Mouse (Mus musculus) olfactory bulb, adult 2 months (tissue): Measurements from ENCODE around the gene Egf. TPM values are rescaled to one million over a fixed set of nuclear protein-coding genes. Genes with fewer than 3 reads are reported as not detected.

Source experiments
- H3K27ac ChIP-seq: fragments of 200-500 bp; 2 replicates; pipeline ENCODE4 v1.5.1; 2012; ENCODE audit warnings: low read depth, low read length; ENCODE audit not compliant: insufficient read depth
- H3K4me1 ChIP-seq: fragments of 200-500 bp; 2 replicates; pipeline ENCODE4 v1.6.1; 2012; ENCODE audit warnings: low read length; ENCODE audit not compliant: control insufficient read depth, insufficient read depth
- H3K4me3 ChIP-seq: fragments of 200-500 bp; 2 replicates; pipeline ENCODE4 v1.5.1; 2012; ENCODE audit warnings: mild to moderate bottlenecking, low read depth, low read length, moderate library complexity; ENCODE audit not compliant: insufficient read depth
- CTCF ChIP-seq: fragments of 200-500 bp; IDR thresholded peaks from 2 replicates; pipeline ENCODE4 v1.5.1; 2012; ENCODE audit warnings: low read depth, mild to moderate bottlenecking, low read length, moderate library complexity; ENCODE audit not compliant: insufficient read depth
- POLR2A ChIP-seq: fragments of 200-500 bp; IDR thresholded peaks from 2 replicates; pipeline ENCODE4 v1.6.1; 2012; ENCODE audit warnings: mild to moderate bottlenecking, low read depth, low read length, moderate library complexity; ENCODE audit not compliant: insufficient read depth
- WGBS: fragments of 180-500 bp; shearing (Covaris S2); methylation state at CpG from one replicate; pipeline ENCODE4 v1.1.7; 2018; 5-methylcytosine and 5-hydroxymethylcytosine counted together
- polyA plus RNA-seq: library from polyadenylated mRNA; stranded (reverse); fragments of >200 nt; gene quantifications from 2 replicates; pipeline ENCODE4 v1.2.4, GENCODE M21; 2012; ENCODE audit warnings: low replicate concordance; ENCODE audit not compliant: missing spikeins, insufficient read depth, insufficient read length

Gene Egf
- polyA plus RNA-seq, 1 experiment: not detected

- WGBS: 95% methylated on average over 4 of the region's 4 CpGs
- H3K27ac ChIP-seq: no peak overlapping the region
- no peaks in the 10 kb centered on the region; the same call in 1 of the 2 replicates for H3K4me1 ChIP-seq
- no peak overlapping the region for H3K4me3 ChIP-seq
- no peak for TF ChIP-seq CTCF
- TF ChIP-seq POLR2A: no peak
These were observed 61.5 kb downstream of the Egf start for GRCm38 (mm10) chr3:129693581-129693980.

GRCm38 (mm10) chr3:129692816-129693215, 62.3 kb downstream of the Egf start:
- Histone ChIP-seq H3K4me1 (no peaks in the 10 kb centered on the region; the same call in 1 of the 2 replicates), H3K27ac (no peak overlapping the region), H3K4me3 (no peak overlapping the region)
- 64% methylated on average over 16 of the region's 16 CpGs for WGBS
- TF ChIP-seq POLR2A: no peak
- TF ChIP-seq CTCF: no peak

GRCm38 (mm10) chr3:129687429-129687828, 67.7 kb downstream of the Egf start:
- WGBS: 71% methylated on average over 5 of the region's 5 CpGs
- TF ChIP-seq POLR2A: no peak
- TF ChIP-seq CTCF: no peak
- Histone ChIP-seq H3K27ac (no peak overlapping the region), H3K4me1 (no peaks in the 10 kb centered on the region), H3K4me3 (no peak overlapping the region)

- H3K4me1 ChIP-seq: no peaks in the 10 kb centered on the region
- WGBS: 54% methylated on average over 8 of the region's 8 CpGs
- TF ChIP-seq CTCF: no peak
- TF ChIP-seq POLR2A: no peak
- no peak overlapping the region for H3K27ac ChIP-seq
- H3K4me3 ChIP-seq: no peak overlapping the region
These were observed 68.3 kb downstream of the Egf start for GRCm38 (mm10) chr3:129686698-129687333.

GRCm38 (mm10) chr3:129686196-129686595, 68.9 kb downstream of the Egf start:
- TF ChIP-seq CTCF: no peak
- TF ChIP-seq POLR2A: no peak
- H3K27ac ChIP-seq: no peak overlapping the region

GRCm38 (mm10) chr3:129683060-129683679, 71.9 kb downstream of the Egf start:
- no peaks in the 10 kb centered on the region for H3K4me1 ChIP-seq
- 92% methylated on average over 10 of the region's 10 CpGs for WGBS
- no peak overlapping the region for H3K27ac ChIP-seq
- no peak for TF ChIP-seq CTCF
- TF ChIP-seq POLR2A: no peak
- no peak overlapping the region for H3K4me3 ChIP-seq

More at GRCm38 (mm10) chr3:129686196-129686595, 68.9 kb downstream of the Egf start:
- WGBS: 86% methylated on average over 12 of the region's 12 CpGs
- Histone ChIP-seq H3K4me1 (no peaks in the 10 kb centered on the region), H3K4me3 (no peak overlapping the region)

GRCm38 (mm10) chr3:129682389-129682788, 72.7 kb downstream of the Egf start:
- no peak overlapping the region for H3K27ac ChIP-seq

GRCm38 (mm10) chr3:129681841-129682240, 73.3 kb downstream of the Egf start:
- TF ChIP-seq POLR2A: no peak
- TF ChIP-seq CTCF: no peak
- no peak overlapping the region for H3K27ac ChIP-seq
- H3K4me1 ChIP-seq: no peaks in the 10 kb centered on the region
- no peak overlapping the region for H3K4me3 ChIP-seq
- WGBS: 91% methylated on average over 4 of the region's 4 CpGs

More at GRCm38 (mm10) chr3:129682389-129682788, 72.7 kb downstream of the Egf start:
- Histone ChIP-seq H3K4me3 (no peak overlapping the region), H3K4me1 (no peaks in the 10 kb centered on the region)
- TF ChIP-seq CTCF (no peak), POLR2A (no peak)
- WGBS: 88% methylated on average over 10 of the region's 10 CpGs

GRCm38 (mm10) chr3:129680258-129680657, 74.9 kb downstream of the Egf start:
- Histone ChIP-seq H3K4me1 (no peaks in the 10 kb centered on the region), H3K4me3 (no peak overlapping the region), H3K27ac (no peak overlapping the region)
- TF ChIP-seq POLR2A: no peak
- WGBS: 41% methylated on average over 5 of the region's 5 CpGs

GRCm38 (mm10) chr3:129675923-129676322, 79.2 kb downstream of the Egf start:
- Histone ChIP-seq H3K4me3 (no peak overlapping the region), H3K4me1 (no peaks in the 10 kb centered on the region), H3K27ac (no peak overlapping the region)
- WGBS: 92% methylated on average over 7 of the region's 7 CpGs
- TF ChIP-seq CTCF (no peak), POLR2A (no peak)
